Mouse (Mus musculus) cerebellum, postnatal 25 days (tissue): Measurements from ENCODE around the gene B230217C12Rik.

ENCODE experiments used
- DNase-seq, 2 experiments: peaks; one replicate each; pipeline ENCODE4 v3.0.0; 2021; ENCODE audit warnings: mixed read lengths in 2 of 2

B230217C12Rik gene

GRCm38 (mm10) chr11:97809235-97810121 is 31.1 kb upstream of the B230217C12Rik start:
- DNase-seq, result peak; percentile 24 to 44

GRCm38 (mm10) chr11:97810356-97810755 is 30.2 kb upstream of the B230217C12Rik start:
- peak; percentile 46 to 48 for DNase-seq

GRCm38 (mm10) chr11:97810970-97811369 is 29.6 kb upstream of the B230217C12Rik start:
- peak in 1 of 2 experiments; percentile 1 for DNase-seq

- DNase-seq, result peak in 1 of 2 experiments; percentile 33
Measured at GRCm38 (mm10) chr11:97811569-97812362, 28.8 kb upstream of the B230217C12Rik start.

- no peak for DNase-seq
Measured at GRCm38 (mm10) chr11:97812491-97812921, 28.1 kb upstream of the B230217C12Rik start.

- DNase-seq, result peak in 1 of 2 experiments; percentile 30
Measured at GRCm38 (mm10) chr11:97813085-97813484, 27.5 kb upstream of the B230217C12Rik start.

GRCm38 (mm10) chr11:97813746-97814515 is 26.6 kb upstream of the B230217C12Rik start:
- DNase-seq, result peak in 1 of 2 experiments; percentile 46

- DNase-seq, result peak in 1 of 2 experiments; percentile 40
Measured at GRCm38 (mm10) chr11:97815736-97816135, 24.8 kb upstream of the B230217C12Rik start.

- DNase-seq, result peak in 1 of 2 experiments; percentile 50
Measured at GRCm38 (mm10) chr11:97816176-97816575, 24.4 kb upstream of the B230217C12Rik start.

GRCm38 (mm10) chr11:97816916-97817315 is 23.7 kb upstream of the B230217C12Rik start:
- no peak for DNase-seq

- no peak for DNase-seq
Measured at GRCm38 (mm10) chr11:97817379-97817778, 23.2 kb upstream of the B230217C12Rik start.

- DNase-seq, result no peak
Measured at GRCm38 (mm10) chr11:97818003-97818402, 22.6 kb upstream of the B230217C12Rik start.

- DNase-seq, result peak in 1 of 2 experiments; percentile 58
Measured at GRCm38 (mm10) chr11:97818571-97818970, 22.0 kb upstream of the B230217C12Rik start.

GRCm38 (mm10) chr11:97819102-97819501 is 21.5 kb upstream of the B230217C12Rik start:
- DNase-seq, result no peak

GRCm38 (mm10) chr11:97819923-97820322 is 20.7 kb upstream of the B230217C12Rik start:
- no peak for DNase-seq

GRCm38 (mm10) chr11:97820840-97821239 is 19.7 kb upstream of the B230217C12Rik start:
- DNase-seq, result peak in 1 of 2 experiments; percentile 72

GRCm38 (mm10) chr11:97821401-97822064 is 19.0 kb upstream of the B230217C12Rik start:
- DNase-seq, result peak in 1 of 2 experiments; percentile 38

- peak; percentile 75 to 79 for DNase-seq
Measured at GRCm38 (mm10) chr11:97822840-97823603, 17.6 kb upstream of the B230217C12Rik start.

GRCm38 (mm10) chr11:97824168-97824567 is 16.4 kb upstream of the B230217C12Rik start:
- DNase-seq, result no peak

- DNase-seq, result no peak
Measured at GRCm38 (mm10) chr11:97824895-97825294, 15.7 kb upstream of the B230217C12Rik start.

- DNase-seq, result no peak
Measured at GRCm38 (mm10) chr11:97825295-97825694, 15.3 kb upstream of the B230217C12Rik start.
